Mouse (Mus musculus) hematopoietic stem cell, adult 5-6 weeks (primary cell): ENCODE measurements around the gene Syngr2. TPM values are rescaled to one million over a fixed set of nuclear protein-coding genes. Genes with fewer than 3 reads are reported as not detected.
A peak's percentile ranks its signal among the peaks of the same experiment; 100 is the strongest.

Source experiments
- ATAC-seq, 2 experiments: fragments of 125-278 bp in 1 of 2; replicated peaks in 1 of 2; 2 replicates each; pipeline ENCODE4 v1.8.0; 2016 to 2017; ENCODE audit warnings: inconsistent platforms in 2 of 2, mild to moderate bottlenecking in 2 of 2, moderate number of reproducible peaks in 2 of 2, low read depth in 1 of 2, moderate TSS enrichment in 1 of 2; ENCODE audit not compliant: low FRiP score in 2 of 2, poor library complexity in 2 of 2, severe bottlenecking in 2 of 2, insufficient read depth in 1 of 2, low TSS enrichment in 1 of 2
- total RNA-seq: library from RNA; stranded (forward); fragments of 172-1452, 232-1000 nt; gene quantifications from 2 replicates; pipeline ENCODE4 v1.2.3, GENCODE M21; 2017

The Syngr2 gene
- total RNA-seq, 1 experiment from 2014 or later, result 81.0 TPM

DNA sequence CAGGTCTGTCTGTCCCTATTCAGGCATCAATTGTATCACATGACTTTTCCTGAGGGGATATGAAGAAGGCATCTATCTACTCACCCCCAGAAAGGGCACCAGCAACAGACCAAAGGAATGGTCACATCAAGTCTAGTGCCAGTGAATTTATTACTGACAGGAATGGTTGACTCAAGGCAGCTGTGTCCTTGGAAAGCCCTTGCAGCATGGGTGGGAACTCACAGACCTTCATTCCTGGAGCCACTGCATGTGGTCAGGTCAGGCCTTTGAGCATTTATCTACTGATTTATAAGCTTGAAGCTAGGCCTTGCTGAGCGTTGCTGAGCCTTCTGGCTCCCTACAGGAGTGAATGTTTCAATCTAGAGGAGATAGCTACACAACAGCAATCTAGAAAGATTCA lies 31.4 kb downstream of the Syngr2 start:
- ATAC-seq, result no peak

DNA sequence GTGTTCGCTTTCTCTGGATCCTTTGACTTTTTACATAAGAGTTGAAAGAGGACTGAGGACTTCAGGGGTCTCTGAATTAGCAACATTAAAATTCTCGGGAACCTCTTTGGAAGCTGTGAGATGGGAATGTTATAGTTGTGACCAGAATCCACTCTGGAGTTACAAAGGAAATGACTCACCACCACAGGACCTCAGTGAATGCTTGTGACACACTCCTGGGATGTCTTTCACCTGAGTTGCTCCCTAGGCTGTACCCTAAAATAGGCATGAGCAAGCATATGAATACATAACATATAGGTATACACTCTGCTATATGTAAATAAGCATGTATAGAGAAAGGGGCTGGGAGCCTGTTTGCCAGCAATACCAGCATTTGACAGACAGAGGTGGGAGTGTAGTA lies 34.0 kb downstream of the Syngr2 start:
- ATAC-seq, result no peak

DNA sequence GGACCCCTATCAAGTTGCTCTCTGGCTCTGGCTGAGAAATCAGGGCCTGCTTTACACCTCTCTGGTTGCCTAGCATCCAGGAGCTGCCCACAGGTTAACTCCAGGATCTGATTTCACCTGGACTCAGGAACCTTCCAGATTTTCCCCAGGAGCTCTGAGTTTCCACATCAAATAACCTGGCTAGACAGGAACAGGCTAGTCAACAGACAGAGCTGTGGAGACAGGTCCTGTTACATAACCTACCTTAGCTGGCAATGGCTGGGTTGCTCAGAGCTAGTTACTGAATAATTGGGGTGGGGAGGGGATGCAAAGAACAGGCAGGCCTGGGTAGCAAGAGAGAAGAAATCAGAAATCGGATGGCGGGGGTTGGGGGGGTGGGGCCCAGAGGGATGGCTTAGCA lies 35.5 kb downstream of the Syngr2 start:
- ATAC-seq, result no peak

DNA sequence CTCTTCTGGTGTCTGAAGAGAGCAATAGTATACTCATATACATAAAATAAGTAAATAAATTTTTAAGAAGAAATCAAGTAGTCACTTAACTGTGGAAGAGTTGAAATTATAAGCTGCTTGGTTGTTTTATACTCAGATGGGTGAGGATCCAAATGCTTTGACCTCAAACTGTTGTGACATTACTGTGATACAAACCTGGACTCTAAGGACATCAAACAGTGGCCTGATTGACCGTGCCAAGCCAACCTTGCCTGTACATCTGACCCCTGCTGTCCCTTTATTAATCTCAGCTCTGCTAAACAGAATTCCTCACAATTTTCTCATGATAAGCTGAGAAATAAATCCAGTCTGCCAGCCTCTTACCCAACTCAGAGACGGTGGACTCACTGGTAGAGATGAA lies 36.2 kb downstream of the Syngr2 start:
- ATAC-seq, result no peak

DNA sequence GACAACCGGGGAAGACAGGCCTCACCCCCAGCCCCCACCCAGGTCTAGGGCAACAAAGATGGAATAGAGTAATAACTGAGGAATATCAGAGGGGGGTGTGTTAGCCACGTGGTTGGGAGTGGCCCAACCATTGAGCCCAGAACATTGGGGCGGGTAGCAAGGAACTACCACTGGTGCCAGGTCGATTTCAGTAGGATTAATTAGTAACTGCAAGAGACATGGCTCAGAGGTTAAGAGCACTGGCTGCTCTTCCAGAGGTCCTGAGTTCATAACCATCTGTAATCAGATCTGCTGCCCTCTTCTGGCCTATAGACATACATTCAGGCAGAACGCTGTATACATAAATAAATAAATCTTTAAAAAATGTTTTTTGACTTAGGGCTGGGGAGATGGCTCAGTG lies 37.2 kb downstream of the Syngr2 start:
- no peak for ATAC-seq

DNA sequence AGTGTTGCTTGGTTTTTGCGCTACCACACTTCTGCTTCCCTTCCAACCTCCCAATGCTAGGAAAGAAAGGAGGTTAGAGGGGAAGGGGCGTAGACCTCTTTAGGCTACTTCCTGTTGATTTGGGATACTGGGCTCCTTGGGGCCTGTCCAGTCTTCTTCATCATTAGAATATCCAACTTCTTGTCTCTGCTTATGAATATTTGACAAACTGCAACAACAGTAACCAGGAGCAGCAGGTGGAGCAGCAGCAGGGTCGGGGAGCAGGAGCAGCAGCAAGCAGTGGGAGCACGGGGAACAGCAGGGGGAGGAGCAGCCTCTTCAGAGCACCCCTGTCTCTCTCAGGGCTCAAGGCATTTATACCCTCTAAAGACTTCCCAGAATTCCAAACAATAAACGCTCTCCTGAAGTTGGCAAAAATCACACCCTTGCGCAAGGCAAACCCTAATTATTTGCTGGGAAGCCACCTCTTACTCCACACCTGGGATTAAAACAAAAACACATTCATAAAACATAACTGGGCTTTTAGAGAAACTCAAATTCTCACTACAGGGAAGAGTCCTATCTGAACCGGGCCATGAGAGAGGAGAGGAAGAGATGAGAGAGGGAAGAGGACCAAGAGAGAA lies 38.2 kb downstream of the Syngr2 start:
- no peak for ATAC-seq

DNA sequence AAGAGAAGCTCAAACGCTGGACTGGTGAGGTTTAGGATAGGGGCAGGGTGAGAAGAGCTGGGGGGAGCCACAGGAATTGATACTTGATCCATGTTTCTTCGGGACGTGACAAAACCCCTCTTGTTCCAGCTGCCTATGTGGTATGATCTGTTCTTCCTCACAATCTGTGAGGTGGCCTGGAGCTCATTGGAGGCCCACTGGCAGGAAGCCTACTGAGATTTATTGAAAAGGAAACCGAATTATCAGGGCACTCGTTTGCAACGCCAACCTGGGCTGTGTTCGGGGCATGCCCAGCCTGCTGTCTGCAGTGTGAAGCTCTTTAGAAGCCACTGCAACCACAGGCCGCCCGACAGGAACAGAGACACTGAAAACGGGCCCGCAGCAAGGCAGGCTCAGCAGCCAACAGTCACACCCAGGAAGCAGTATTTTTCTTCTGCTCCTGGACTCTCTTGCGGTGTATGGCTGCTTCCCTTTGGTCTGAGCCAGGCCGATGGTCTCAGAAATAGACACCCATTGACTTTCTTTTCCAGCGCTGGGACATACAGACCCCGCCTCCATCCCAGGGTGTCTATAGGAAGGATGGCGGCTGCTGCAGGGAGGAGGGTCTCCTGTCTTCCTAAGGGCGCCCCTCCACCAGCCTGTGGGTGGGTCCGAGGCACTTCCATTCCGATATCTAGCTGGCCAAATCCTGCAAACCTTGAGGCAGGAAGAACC lies 39.0 kb downstream of the Syngr2 start:
- ATAC-seq, result peak; percentile 37 to 50

DNA sequence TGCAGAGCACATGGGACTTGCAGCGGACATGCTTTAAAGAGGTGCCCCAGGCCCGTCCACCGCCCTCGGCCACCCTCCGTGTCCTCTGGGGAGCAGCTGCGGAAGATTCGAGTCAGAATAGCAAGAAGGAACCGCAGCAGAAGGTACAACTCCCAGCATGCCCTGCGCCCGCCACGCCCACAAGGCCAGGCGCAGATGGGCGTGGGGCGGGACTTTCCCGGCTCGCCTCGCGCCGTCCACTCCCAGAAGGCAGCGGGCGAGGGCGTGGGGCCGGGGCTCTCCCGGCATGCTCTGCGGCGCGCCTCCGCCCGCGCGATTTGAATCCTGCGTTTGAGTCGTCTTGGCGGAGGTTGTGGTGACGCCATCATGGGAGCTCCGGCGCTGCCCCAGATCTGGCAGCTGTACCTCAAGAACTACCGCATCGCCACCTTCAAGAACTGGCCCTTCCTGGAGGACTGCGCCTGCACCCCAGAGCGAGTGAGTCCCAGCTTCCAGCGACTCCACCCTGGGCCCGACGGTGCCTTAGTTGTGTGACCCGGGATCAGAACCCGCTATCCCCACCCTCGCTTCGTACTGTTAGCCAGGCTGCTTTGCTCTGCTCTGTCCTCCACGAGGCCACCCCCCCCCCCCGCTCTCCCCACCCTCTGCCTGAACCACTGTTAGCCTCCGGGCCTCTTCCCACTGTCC lies 39.7 kb downstream of the Syngr2 start, which contains the start of gene Birc5:
Birc5 (plus strand) TSS at position 267 of the 687 bp plus-strand sequence.
- peak; percentile 98 for ATAC-seq

DNA sequence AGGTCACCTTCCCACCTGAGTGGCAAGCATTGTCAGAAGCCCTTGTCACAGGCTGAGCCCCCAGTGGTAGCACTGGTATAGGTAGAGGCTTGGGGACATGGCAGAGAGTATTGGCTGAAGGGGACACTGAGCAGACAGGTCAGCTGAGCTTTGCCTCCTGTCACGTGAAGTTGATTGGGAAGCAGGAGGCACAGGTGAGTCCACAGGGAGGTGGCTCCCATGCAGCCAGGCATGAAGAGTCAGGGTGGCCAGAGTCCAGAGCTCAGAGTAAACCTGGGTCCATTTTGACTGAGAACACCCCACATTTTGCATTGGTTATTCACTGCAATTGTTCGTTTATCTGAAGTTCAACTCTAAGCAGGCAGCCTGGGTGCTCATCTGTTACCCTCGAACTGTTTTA lies 43.4 kb downstream of the Syngr2 start:
- ATAC-seq, result no peak

DNA sequence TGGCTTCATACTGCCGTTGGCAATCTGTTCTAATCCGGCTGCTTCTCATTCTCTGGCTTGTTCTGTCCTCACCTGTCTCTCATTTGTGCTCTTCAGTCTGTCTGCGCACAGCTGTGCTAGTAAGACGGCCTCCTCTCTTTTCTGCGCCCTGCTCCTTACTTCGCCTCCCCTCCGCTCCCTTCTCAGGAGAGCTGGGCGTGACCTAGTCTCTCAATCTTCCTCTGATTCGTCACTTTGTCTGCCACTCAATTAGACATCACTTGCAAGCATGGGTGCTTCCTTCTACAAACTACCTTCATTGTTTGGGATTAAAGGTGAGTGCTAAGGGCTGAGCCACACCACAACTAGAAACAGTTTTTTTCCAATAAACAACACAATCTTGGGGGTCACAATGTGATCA lies 44.8 kb downstream of the Syngr2 start:
- ATAC-seq, result no peak

DNA sequence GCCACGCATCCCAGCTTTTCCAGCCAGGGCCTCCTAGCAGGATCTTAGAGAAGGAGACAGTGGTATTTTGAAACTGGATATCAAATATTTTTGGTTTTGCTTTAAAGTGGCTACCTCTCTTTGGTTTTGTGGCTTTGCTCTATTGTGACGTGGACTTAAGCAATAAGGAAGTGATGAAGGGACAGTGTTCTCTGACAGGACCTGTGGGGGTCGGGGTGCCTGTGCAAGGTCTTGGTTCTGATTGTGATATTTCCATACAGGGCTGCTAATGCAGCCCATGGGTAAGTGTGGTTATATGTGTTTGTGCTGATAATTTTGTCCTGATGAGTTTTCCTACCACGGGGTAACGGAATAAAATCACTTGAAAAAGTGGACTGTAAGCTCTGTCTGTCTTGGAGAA lies 45.9 kb downstream of the Syngr2 start:
- ATAC-seq, result 0 out of 4 replicates have a peak, but pooled peaks of 1 of the 2 experiments have one; percentile 4

DNA sequence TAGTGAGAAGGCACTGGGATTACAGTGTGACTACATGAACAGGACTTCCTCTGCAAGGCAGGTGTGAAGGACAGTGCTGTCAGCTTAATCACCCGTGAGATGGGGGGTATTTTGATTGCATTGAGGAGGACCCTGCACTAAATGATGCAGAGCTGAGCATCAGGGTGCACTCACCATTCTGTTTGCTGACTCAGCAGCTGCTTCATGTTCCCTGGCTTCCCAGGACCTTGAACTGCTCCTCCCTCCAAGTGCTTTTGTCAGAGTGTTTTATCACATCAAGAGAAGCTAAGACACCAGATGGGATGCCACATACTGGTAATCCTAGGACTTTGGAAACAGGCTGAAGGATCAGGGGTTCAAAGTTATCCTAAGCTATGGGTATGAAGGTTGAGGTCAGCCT lies 46.5 kb downstream of the Syngr2 start:
- ATAC-seq, result no peak

DNA sequence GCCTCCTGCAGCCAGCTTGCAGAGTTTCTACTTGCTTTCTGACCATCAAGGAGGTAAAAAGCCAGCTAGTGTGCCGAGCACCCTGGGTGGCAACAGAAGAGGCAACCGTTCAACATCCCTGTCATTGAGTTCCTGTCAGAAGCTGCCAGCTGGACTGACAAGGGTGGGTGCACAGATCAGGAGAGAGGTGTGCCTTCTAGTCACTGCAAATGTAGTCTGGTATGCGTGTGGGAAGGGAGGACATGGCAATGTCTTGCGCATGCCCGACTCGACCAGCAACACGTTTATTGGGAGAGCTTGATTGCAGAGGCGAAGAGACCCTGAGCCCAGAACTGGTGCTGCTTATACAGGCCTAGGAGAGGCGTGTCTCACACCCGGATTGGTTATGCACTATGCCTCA lies 48.0 kb downstream of the Syngr2 start:
- ATAC-seq, result no peak

DNA sequence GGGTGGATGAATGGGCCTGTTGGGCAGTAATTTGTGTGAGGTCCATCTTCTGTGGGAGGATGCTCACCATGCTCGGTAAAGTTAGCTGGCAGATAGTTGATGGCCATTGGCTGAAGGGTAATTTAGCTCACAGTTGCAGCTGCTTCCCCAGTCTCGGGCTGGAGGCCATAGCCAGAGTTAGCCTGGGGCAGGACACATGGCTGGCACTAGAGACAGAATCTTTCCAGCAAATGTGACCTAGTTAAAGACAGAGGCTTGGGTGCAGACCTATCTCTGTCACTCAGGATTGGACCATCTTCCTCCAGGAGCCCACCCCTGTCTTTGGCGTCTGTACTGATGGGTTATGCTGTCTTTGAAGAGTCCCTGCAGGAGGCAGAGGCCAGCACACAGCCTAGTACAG lies 48.9 kb downstream of the Syngr2 start:
- no peak for ATAC-seq

DNA sequence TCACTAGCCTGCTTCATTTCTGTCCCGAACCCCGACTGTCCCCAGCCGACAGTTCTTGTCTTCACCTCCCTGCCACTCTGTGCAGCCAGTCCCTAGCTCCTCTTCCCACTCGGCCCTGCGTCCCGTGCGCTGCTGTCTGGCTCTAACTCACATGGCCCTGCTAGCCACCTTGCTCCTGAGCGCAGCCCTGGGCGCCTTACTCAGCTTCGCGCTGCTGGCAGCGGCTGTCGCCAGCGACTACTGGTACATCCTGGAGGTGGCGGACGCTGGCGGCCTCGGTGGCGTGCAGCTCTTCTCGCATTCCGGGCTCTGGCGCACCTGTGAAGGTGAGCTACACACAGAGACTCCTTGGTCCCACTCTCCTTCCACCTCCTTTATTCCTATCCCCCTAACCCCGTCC lies 51.1 kb downstream of the Syngr2 start, which contains the start of gene Tmem235:
Tmem235 (plus strand) TSS at position 152 of the 400 bp plus-strand sequence.
- 0 out of 4 replicates have a peak, but pooled peaks of 1 of the 2 experiments have one; percentile 23 for ATAC-seq

DNA sequence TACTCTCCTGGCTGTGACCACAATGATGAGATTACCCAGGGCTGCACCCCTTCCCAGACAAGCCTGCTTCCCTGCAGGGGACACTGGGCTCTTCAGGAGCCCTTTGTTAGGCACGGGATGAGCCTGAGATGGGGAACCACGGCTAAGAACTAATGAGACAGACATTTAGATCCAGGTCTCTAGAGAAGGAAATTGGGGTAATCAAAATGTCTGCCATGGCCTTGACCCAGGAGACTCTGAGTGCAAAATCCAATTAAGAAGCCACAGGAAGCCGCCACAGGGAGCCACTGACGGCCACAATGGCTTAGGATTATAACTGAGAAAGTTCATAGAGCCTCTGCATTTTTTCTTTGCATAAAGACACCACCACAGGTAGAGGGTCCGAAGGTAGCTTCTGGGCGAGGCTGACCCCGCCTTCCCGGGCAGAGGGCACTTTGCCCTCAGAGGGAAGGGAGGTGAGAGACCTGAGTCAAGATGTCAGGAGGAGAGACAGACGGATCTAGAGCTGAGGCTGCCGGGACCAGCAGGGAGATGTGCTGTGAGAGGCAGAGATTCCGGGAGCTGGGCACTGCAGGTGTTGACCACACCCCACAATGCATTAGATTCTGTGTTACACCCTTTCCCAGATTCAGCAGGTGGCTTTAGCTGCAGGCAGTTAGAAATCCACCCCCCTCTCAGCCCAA lies 53.8 kb downstream of the Syngr2 start:
- ATAC-seq, result no peak
